Mouse (Mus musculus) forebrain, embryonic 16.5 days (tissue): Measurements from ENCODE around the gene Cd274. TPM values are rescaled to one million over a fixed set of nuclear protein-coding genes. Genes with fewer than 3 reads are reported as not detected.
"Not testable (repeated sequence)": the region's sequence is repeated elsewhere in the genome, so short reads cannot be mapped to it uniquely, and the experiment has no call there.

ENCODE experiments used
- ATAC-seq: fragments of 200-750 bp; cut with Nextera tagmentation; 2 replicates; pipeline ENCODE4 v1.8.0; 2017; ENCODE audit warnings: mild to moderate bottlenecking, moderate library complexity
- H3K27ac ChIP-seq: fragments of 300-500 bp; sonication (generic); 2 replicates; pipeline ENCODE4 v1.5.1; 2014; ENCODE audit warnings: low read length, control low read depth
- H3K27me3 ChIP-seq: fragments of 300-500 bp; sonication (generic); replicated peaks from 2 replicates; pipeline ENCODE4 v1.6.1; 2014; ENCODE audit warnings: low read length; ENCODE audit not compliant: control insufficient read depth, insufficient read depth
- H3K36me3 ChIP-seq: fragments of 300-500 bp; sonication (generic); 2 replicates; pipeline ENCODE4 v1.6.1; 2014; ENCODE audit not compliant: control insufficient read depth, insufficient read depth
- H3K4me1 ChIP-seq: fragments of 300-500 bp; sonication (generic); replicated peaks from 2 replicates; pipeline ENCODE4 v1.6.1; 2014; ENCODE audit warnings: low read length; ENCODE audit not compliant: control insufficient read depth, insufficient read depth
- H3K4me2 ChIP-seq: fragments of 300-500 bp; sonication (generic); 2 replicates; pipeline ENCODE4 v1.6.1; 2014; ENCODE audit warnings: mild to moderate bottlenecking, low read length, control low read depth
- H3K4me3 ChIP-seq: fragments of 300-500 bp; sonication (generic); replicated peaks from 2 replicates; pipeline ENCODE4 v1.5.1; 2014; ENCODE audit warnings: mild to moderate bottlenecking, low read length, control low read depth
- H3K9ac ChIP-seq: fragments of 300-500 bp; sonication (generic); replicated peaks from 2 replicates; pipeline ENCODE4 v1.6.1; 2014; ENCODE audit warnings: low read depth, low read length, control low read depth
- H3K9me3 ChIP-seq: fragments of 300-500 bp; sonication (generic); 2 replicates; pipeline ENCODE4 v1.6.1; 2016; ENCODE audit warnings: low read length; ENCODE audit not compliant: control insufficient read depth
- WGBS: fragments of 180-500 bp; shearing (Covaris S2); extraction: QIAGEN DNeasy Blood & Tissue Kit; methylation state at CpG from one replicate; pipeline ENCODE4 v1.1.7; 2014; 5-methylcytosine and 5-hydroxymethylcytosine counted together
- polyA plus RNA-seq: library from polyadenylated mRNA; unstranded; fragments of >200 nt; fragmentation: Nextera tagmentation; extraction: Ambion mirVana; gene quantifications from 2 replicates; pipeline ENCODE4 v1.2.1, GENCODE M21; 2015

The Cd274 gene
- polyA plus RNA-seq, 1 experiment from 2014 or later = 1.3 TPM

DNA sequence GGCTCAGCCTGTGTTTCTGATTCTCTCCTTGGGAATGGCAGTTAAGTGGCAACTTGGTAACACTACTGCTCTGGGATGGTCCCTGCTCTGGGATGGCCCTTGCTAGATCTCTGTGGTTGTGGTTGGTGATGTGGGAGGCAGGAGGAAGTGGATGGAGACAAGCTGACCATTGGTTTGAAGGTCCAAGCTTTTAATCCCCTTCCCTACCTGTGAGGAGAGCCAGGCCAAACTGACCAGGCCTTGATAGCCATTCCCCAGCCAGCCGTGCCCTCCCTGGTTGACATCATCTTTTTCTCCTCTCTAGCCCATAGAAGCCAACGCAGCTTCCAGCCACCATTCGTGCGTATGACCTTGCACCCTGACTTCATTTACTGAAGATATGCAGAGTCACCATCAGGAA is 35.4 kb downstream of the Cd274 start:
- H3K27me3 ChIP-seq = no peaks in the 10 kb centered on the region
- H3K27ac ChIP-seq = no peak overlapping the region
- no peak overlapping the region for H3K4me3 ChIP-seq
- 0 out of 2 replicates have a peak, but pooled peaks cover 3% of the 10 kb centered on the region for H3K9me3 ChIP-seq
- no peak overlapping the region for H3K4me2 ChIP-seq
- no peaks in the 10 kb centered on the region for H3K4me1 ChIP-seq
- ATAC-seq = no peak
- no peak overlapping the region for H3K9ac ChIP-seq
- 93% methylated on average over 4 of the region's 4 CpGs for WGBS
- H3K36me3 ChIP-seq = no peaks in the 10 kb centered on the region

DNA sequence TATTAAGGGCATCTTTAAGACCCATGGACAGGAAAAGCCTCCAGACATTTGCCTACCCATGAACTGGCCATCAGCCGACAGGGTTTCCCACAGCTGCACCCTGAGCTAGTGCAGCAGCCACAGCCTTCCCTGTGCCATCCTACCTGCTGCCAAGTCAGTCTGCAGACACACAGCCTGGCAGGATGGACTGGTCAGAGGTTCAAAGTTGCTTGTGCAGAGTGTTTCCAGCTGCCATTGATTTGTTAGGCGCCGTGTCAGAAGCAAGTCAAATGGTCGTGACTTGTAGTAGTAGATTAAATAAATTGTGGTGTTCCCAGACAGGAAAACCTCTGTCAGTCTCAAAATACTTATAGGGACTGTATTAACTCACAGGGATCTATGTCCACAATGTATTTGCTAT is 36.0 kb downstream of the Cd274 start:
- H3K9ac ChIP-seq = no peak overlapping the region
- H3K4me3 ChIP-seq = no peak overlapping the region
- no peak overlapping the region for H3K4me2 ChIP-seq
- H3K27ac ChIP-seq = no peak overlapping the region
- H3K27me3 ChIP-seq = no peaks in the 10 kb centered on the region
- no peaks in the 10 kb centered on the region for H3K4me1 ChIP-seq
- ATAC-seq = no peak
- WGBS = 90% methylated on average over 4 of the region's 4 CpGs
- H3K9me3 ChIP-seq = 0 out of 2 replicates have a peak, but pooled peaks cover under 1% of the 10 kb centered on the region
- H3K36me3 ChIP-seq = no peaks in the 10 kb centered on the region

DNA sequence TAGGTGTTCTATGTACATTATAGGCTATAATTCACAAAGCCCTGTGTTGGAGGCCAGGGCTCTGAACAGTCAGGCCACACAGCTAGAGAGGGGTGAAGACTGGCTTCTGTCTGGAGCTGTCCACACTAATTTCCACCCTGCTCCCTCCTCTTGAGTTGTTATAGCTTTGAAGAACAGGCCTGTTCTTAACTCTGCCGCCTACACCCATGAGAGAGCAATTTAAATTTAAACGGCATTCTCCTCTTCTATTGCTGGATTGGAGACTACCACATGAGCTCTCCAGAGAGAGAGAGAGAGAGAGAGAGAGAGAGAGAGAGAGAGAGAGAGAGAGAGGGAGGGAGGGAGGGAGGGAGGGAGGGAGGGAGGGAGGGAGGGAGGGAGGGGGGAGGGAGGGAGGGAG is 38.1 kb downstream of the Cd274 start:
- Histone ChIP-seq H3K9ac (no peak overlapping the region), H3K27ac (no peak overlapping the region), H3K9me3 (no peaks in the 10 kb centered on the region), H3K4me3 (no peak overlapping the region), H3K4me2 (no peak overlapping the region), H3K4me1 (no peaks in the 10 kb centered on the region), H3K36me3 (no peaks in the 10 kb centered on the region), H3K27me3 (no peaks in the 10 kb centered on the region)
- 54% methylated on average over 2 of the region's 2 CpGs for WGBS
- no peak for ATAC-seq

DNA sequence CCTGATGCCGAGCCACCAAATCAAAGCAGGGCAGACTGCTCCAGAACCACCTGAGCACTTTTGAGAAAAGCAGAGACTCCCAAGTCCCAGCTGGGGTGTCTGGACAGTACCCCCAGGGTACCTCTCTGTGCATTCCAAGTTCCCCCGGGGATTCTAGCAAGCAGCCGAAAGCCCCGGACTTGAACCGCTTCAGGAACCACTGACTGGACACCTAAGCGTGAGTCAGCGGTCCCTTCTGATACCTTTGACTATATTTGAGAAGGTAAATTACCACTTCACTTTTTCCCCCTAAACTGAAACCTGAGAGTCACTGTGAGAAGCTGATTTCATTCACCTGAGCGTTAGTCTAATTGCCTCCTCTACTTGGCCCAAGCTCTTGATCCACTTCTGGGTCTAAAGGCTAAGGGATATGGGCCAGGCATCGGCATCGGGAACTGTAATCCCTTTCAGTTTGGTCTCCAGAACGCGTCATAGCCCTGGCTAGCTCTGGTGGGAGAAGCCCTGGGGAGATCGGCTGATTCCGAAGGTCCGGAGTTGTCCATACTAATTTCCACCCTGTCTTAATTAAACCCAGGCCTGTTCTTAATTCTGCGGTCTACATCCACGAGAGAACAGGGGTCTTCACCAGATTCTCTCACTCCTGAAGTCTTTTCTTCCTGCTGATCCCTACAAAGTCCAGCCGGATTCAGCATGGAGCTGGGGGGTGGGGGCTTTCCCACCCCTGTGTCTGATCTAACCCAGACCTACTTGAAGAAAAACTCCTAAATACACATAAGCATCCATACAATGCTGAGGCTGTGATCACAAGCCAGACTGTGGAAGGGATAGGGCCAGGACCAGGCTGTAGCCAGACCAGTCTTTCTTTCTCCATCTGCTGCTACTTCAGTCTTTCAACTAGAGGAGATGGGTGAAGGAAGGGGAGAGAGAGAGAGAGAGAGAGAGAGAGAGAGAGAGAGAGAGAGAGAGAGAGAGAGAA is 39.1 kb downstream of the Cd274 start:
- no peak overlapping the region for H3K4me2 ChIP-seq
- no peaks in the 10 kb centered on the region for H3K36me3 ChIP-seq
- WGBS = 88% methylated on average over 18 of the region's 18 CpGs
- no peak overlapping the region for H3K9ac ChIP-seq
- H3K9me3 ChIP-seq = no peaks in the 10 kb centered on the region
- ATAC-seq = no peak
- H3K4me1 ChIP-seq = no peaks in the 10 kb centered on the region
- H3K27me3 ChIP-seq = no peaks in the 10 kb centered on the region
- H3K4me3 ChIP-seq = no peak overlapping the region
- H3K27ac ChIP-seq = no peak overlapping the region

DNA sequence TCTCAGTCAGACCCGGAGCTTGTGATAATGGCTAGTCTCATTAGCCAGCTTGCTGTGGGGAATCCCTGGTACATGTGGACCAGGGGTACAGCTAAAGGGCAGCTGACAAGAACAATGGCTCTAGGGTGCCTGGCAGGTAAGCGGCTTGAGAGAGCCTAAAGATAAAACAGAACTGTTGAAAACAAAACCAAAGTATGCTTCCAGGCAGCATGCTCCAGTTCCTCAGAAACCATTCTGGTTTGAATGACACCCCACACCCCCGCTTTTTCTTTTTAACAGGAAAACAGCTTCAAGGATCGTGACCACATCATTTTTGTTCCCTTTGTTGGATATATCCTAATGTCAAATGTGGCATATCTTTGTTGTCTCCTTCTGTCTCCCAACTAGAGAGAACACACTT is 43.4 kb downstream of the Cd274 start, which contains the start of gene Pdcd1lg2:
Pdcd1lg2 (plus strand) TSS at position 301 of the 400 bp plus-strand sequence.
- Histone ChIP-seq H3K4me2 (no peak within 1 kb of the TSS), H3K4me1 (peaks cover 5% of the 10 kb centered on the region), H3K9ac (no peak within 1 kb of the TSS), H3K27ac (no peak within 1 kb of the TSS), H3K4me3 (no peak within 1 kb of the TSS), H3K27me3 (no peaks in the 10 kb centered on the region), H3K36me3 (no peaks in the 10 kb centered on the region), H3K9me3 (no peaks in the 10 kb centered on the region)
- no peak for ATAC-seq
- 85% methylated on average over 4 of the region's 4 CpGs for WGBS

DNA sequence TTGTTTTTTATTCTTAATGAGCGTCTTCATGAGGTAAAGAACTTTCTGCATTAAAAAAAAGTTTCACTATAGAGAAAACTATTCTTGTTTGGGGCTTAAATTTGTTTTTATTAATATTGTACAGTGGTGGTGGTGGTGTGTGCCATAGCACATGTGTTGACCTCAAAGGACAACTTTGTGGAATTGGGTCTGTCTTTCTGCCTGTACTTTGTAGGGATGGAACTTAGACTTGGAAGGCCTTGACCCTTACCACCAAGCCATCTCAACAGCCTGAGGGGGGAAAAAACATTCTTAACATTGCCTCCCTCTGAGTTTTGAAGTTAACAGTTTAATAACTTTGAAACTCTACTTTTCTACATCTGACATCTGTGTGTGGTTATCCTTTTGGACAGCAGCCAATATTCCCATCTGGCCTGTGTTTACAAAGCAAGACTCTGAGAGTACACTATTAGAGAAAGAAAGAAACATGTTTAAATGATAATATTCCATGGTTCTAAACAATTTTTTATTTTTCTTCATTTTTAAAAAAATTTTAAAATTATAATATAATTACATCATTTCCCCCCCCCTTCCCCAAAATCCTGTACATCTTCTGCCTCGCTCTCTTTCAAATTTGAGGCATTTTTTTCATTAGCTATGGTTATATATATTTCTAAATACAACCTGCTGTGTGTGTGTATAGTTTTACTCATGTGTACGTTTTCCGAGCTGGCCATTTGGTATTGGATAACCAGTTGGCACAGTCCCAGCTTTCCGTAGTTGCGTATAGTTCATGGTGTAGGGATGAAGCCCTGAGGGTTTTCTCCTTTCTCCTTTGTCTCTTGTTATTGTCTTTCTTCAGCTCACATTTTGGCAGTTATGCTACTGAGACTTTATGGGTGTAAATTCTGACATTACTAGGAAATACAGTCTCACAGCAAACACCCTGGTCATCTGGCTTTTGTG is 45.5 kb downstream of the Cd274 start:
- H3K9me3 ChIP-seq = no peaks in the 10 kb centered on the region
- H3K4me2 ChIP-seq = no peak overlapping the region
- H3K36me3 ChIP-seq = no peaks in the 10 kb centered on the region
- peak overlapping the region; percentile 27 for H3K27ac ChIP-seq
- H3K4me1 ChIP-seq = peaks cover 5% of the 10 kb centered on the region
- H3K4me3 ChIP-seq = no peak overlapping the region
- no peaks in the 10 kb centered on the region for H3K27me3 ChIP-seq
- no peak overlapping the region for H3K9ac ChIP-seq
- ATAC-seq = peak; percentile 70
- 63% methylated on average over 6 of the region's 6 CpGs for WGBS

DNA sequence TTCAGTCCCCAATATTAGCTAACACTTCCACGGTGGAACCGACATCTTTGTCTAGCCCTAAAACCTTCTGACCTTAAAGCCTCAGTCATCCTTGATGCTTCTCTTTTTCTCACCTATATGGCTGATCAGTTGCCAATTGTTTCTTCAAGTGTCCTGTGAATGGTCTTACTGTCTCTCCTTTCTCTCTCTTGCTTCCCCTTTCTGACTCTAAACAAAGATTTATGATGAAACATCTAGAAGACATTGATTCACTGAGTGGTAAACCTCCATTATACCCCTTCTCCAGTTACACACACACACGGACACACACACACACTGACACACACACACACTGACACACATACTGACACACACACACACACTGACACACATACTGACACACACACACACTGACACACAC is 47.3 kb downstream of the Cd274 start:
- Histone ChIP-seq H3K4me2 (no peak overlapping the region), H3K27me3 (no peaks in the 10 kb centered on the region), H3K36me3 (no peaks in the 10 kb centered on the region), H3K9me3 (no peaks in the 10 kb centered on the region), H3K4me1 (peaks cover 5% of the 10 kb centered on the region), H3K27ac (no peak overlapping the region), H3K4me3 (no peak overlapping the region), H3K9ac (no peak overlapping the region)
- WGBS = 95% methylated on average over 3 of the region's 3 CpGs
- no peak for ATAC-seq

DNA sequence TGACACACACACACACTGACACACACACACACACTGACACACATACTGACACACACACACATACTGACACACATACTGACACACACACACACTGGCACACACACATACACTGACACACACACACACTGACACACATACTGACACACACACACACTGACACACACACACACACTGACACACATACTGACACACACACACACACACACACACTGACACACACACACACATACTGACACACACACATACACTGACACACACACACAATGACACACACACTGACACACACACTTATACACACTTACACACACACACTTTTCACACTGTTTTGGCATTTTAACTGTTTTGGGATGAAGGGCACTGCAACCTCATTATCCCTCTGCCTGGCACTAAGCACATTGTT is 47.7 kb downstream of the Cd274 start:
- H3K4me3 ChIP-seq, H3K36me3 ChIP-seq, H3K9ac ChIP-seq, H3K27me3 ChIP-seq, H3K4me1 ChIP-seq, H3K9me3 ChIP-seq, H3K4me2 ChIP-seq, ATAC-seq, H3K27ac ChIP-seq: not testable (repeated sequence)

DNA sequence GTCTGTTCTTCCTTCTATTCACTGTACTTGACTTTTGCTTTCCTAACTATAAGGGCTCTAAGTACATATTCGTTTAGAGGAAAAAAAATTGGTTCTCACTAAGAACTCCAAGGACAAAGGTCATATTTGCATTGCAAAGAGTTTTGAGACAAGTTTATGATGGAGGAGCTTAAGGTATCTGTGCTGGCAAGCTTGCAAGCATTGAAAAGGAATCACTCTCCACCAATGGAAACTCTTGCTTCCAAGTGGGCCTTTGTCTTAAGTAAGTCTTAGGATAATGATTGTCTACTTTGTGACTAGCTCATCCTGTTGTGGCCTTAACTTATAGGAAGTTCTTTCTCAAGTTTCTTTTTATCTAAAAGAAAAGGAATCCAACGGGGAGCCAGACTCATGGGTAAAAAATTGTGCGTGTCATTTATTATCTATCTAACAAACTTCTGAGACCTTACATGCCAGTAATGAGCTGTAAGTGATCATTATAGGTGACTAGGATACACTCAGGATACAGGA is 49.2 kb downstream of the Cd274 start:
- Histone ChIP-seq H3K27ac (no peak overlapping the region), H3K27me3 (no peaks in the 10 kb centered on the region), H3K36me3 (no peaks in the 10 kb centered on the region)

More for the DNA sequence above, 49.2 kb downstream of the Cd274 start:
- WGBS = 77% methylated on average over 3 of the region's 3 CpGs
- H3K4me2 ChIP-seq = no peak overlapping the region
- H3K9me3 ChIP-seq = no peaks in the 10 kb centered on the region
- no peak overlapping the region for H3K4me3 ChIP-seq
- peaks cover 5% of the 10 kb centered on the region for H3K4me1 ChIP-seq
- ATAC-seq = no peak
- H3K9ac ChIP-seq = no peak overlapping the region
